ENCODE assay signal across 18 mouse cellular contexts in genomic region chr15:85693819-85694218, GRCm38 (mm10). TPM values are rescaled to one million over a fixed set of nuclear protein-coding genes. Genes with fewer than 3 reads are reported as not detected.
DNase-seq lines count a peak whose midpoint lies in the region; ATAC-seq and TF ChIP-seq lines count a peak whose summit lies in the region.
"Had no signal": no experiment of that assay in that cellular context is flagged by ENCODE, and none has a peak within 500 bp of the region (broad histone marks: within the 10 kb centered on the region; RNA-seq: fewer than 3 reads in every experiment).

No protein-coding gene starts in this region.

- TF ChIP-seq RAD21 in MEL (IDR thresholded peaks at IDR 0.05; ENCODE audit: low read depth, low read length), result no peak

- TF ChIP-seq EP300 in MEL (IDR thresholded peaks at IDR 0.05; ENCODE audit: low read depth in 1 of 2, low read length in 2 of 2), result no peak

- no peak for ATAC-seq in neural tube, embryonic 15.5 days (ENCODE audit: low FRiP score)
- ATAC-seq: forebrain, embryonic 13.5 days; forebrain, embryonic 15.5 days; forebrain, postnatal 0 days had no signal

- H3K9me3 ChIP-seq in neural tube, embryonic 15.5 days (replicated peaks), result no peaks in the 10 kb centered on the region
- H3K9me3 ChIP-seq in MEL (replicated peaks; ENCODE audit: insufficient read depth, low read length), result no peaks in the 10 kb centered on the region
- H3K9me3 ChIP-seq: embryonic facial prominence, embryonic 10.5 days; embryonic facial prominence, embryonic 12.5 days; forebrain, embryonic 13.5 days; forebrain, embryonic 15.5 days; G1E had no signal

- no peak overlapping the region for H3K4me2 ChIP-seq in neural tube, embryonic 15.5 days
- H3K4me2 ChIP-seq: embryonic facial prominence, embryonic 12.5 days; forebrain, embryonic 13.5 days; forebrain, embryonic 15.5 days had no signal

- no peaks in the 10 kb centered on the region for H3K27me3 ChIP-seq in neural tube, embryonic 15.5 days (replicated peaks)
- H3K27me3 ChIP-seq in MEL (ENCODE audit: control insufficient read depth in 1 of 2, insufficient read depth in 2 of 2, low read length in 2 of 2), result no peaks in the 10 kb centered on the region
- H3K27me3 ChIP-seq: forebrain, embryonic 13.5 days; forebrain, embryonic 15.5 days had no signal

- TF ChIP-seq CTCF in gastrocnemius, adult 2 months (IDR thresholded peaks at IDR 0.05), result no peak
- no peak for TF ChIP-seq CTCF in MEL (IDR thresholded peaks at IDR 0.05 in 2 of 3, conservative IDR thresholded peaks at IDR 0.05 in 1 of 3; ENCODE audit: control insufficient read depth in 1 of 3, insufficient read depth in 1 of 3, low read depth in 2 of 3, low read length in 3 of 3, poor library complexity in 1 of 3, severe bottlenecking in 1 of 3)
- TF ChIP-seq CTCF in olfactory bulb, adult 2 months (IDR thresholded peaks at IDR 0.05; ENCODE audit: insufficient read depth, low read depth, low read length), result no peak

- no peak for DNase-seq in gastrocnemius, adult 2 months
- no peak for DNase-seq in gastrocnemius, adult 8-10 months (ENCODE audit: low spot score in 2 of 2)
- no peak for DNase-seq in neural tube, embryonic 10.5 days (ENCODE audit: extremely low spot score, low spot score)
- no peak for DNase-seq in MEL (ENCODE audit: low read depth, low spot score)
- DNase-seq in cerebellum, postnatal 14 days, result no peak
- DNase-seq in frontal cortex, postnatal 25 days (ENCODE audit: low spot score in 2 of 2), result no peak
- DNase-seq: adrenal gland, adult 8-10 months; cerebellum, adult 11 months; cerebellum, adult 8-10 months; cerebellum, postnatal 25 days; forebrain, postnatal 0 days had no signal

- 74% methylated on average over 2 of the region's 2 CpGs for WGBS in neural tube, embryonic 15.5 days
- WGBS in olfactory bulb, adult 2 months, result 67% methylated on average over 2 of the region's 2 CpGs

- H3K79me2 ChIP-seq in MEL (ENCODE audit: control insufficient read depth, insufficient read depth, low read length, poor library complexity), result no peaks in the 10 kb centered on the region

- H3K36me3 ChIP-seq in neural tube, embryonic 15.5 days, result peaks cover 65% of the 10 kb centered on the region
- peaks cover 5 to 12% of the 10 kb centered on the region in 2 experiments for H3K36me3 ChIP-seq in MEL (ENCODE audit: control insufficient read depth in 1 of 2, insufficient read depth in 2 of 2, low read length in 2 of 2)
- H3K36me3 ChIP-seq: embryonic facial prominence, embryonic 10.5 days had no signal

- no peak overlapping the region for H3K9ac ChIP-seq in neural tube, embryonic 15.5 days (replicated peaks)
- no peak overlapping the region for H3K9ac ChIP-seq in MEL (ENCODE audit: control insufficient read depth, low read depth, low read length, poor library complexity, severe bottlenecking)
- H3K9ac ChIP-seq: embryonic facial prominence, embryonic 12.5 days; forebrain, embryonic 13.5 days; forebrain, embryonic 15.5 days; forebrain, postnatal 0 days had no signal

- H3K4me1 ChIP-seq in neural tube, embryonic 15.5 days, result peaks cover 41% of the 10 kb centered on the region
- no peaks in the 10 kb centered on the region for H3K4me1 ChIP-seq in MEL (ENCODE audit: control insufficient read depth in 1 of 2, insufficient read depth in 2 of 2, low read length in 2 of 2)
- peaks cover 46% of the 10 kb centered on the region for H3K4me1 ChIP-seq in olfactory bulb, adult 2 months (ENCODE audit: control insufficient read depth, insufficient read depth, low read length)
- H3K4me1 ChIP-seq: embryonic facial prominence, embryonic 12.5 days had no signal

- intact Hi-C loops in gastrocnemius, adult 2 months (cut with DNase I), result no loop called here

- 0 out of 2 replicates have a peak overlapping the region, but pooled peaks have one; percentile 66 for H3K27ac ChIP-seq in gastrocnemius, adult 2 months
- peak overlapping the region; percentile 23; the same call in 1 of the 2 replicates for H3K27ac ChIP-seq in neural tube, embryonic 15.5 days (replicated peaks)
- H3K27ac ChIP-seq in MEL (ENCODE audit: control insufficient read depth, low read depth, low read length), result no peak overlapping the region
- 0 out of 2 replicates have a peak overlapping the region, but pooled peaks have one; percentile 5 for H3K27ac ChIP-seq in olfactory bulb, adult 2 months (ENCODE audit: insufficient read depth, low read depth, low read length)
- H3K27ac ChIP-seq: embryonic facial prominence, embryonic 10.5 days; embryonic facial prominence, embryonic 12.5 days; forebrain, embryonic 13.5 days; forebrain, embryonic 15.5 days had no signal

- no peak for TF ChIP-seq POLR2A in MEL (IDR thresholded peaks at IDR 0.05; ENCODE audit: control insufficient read depth in 1 of 2, insufficient read depth in 1 of 2, low read depth in 1 of 2, low read length in 2 of 2, poor library complexity in 1 of 2)
- no peak for TF ChIP-seq POLR2A in olfactory bulb, adult 2 months (IDR thresholded peaks at IDR 0.05; ENCODE audit: insufficient read depth, low read depth, low read length)

- no peak overlapping the region for H3K4me3 ChIP-seq in gastrocnemius, adult 2 months
- H3K4me3 ChIP-seq in neural tube, embryonic 15.5 days (replicated peaks), result no peak overlapping the region
- H3K4me3 ChIP-seq in MEL (ENCODE audit: control insufficient read depth in 1 of 2, insufficient read depth in 1 of 2, low read depth in 2 of 2, low read length in 2 of 2), result no peak overlapping the region
- no peak overlapping the region for H3K4me3 ChIP-seq in olfactory bulb, adult 2 months (ENCODE audit: insufficient read depth, low read depth, low read length)
- H3K4me3 ChIP-seq: embryonic facial prominence, embryonic 10.5 days; embryonic facial prominence, embryonic 12.5 days; forebrain, embryonic 13.5 days; forebrain, embryonic 15.5 days had no signal

TF ChIP-seq in MEL, 35 proteins besides CTCF, POLR2A, EP300 and RAD21:
- TF ChIP-seq BHLHE40 (IDR thresholded peaks at IDR 0.05; ENCODE audit: borderline replicate concordance, low read depth, low read length), result no peak
- TF ChIP-seq ZKSCAN1 (IDR thresholded peaks at IDR 0.05; ENCODE audit: low read depth, low read length), result peak; percentile 99

RNA-seq across cellular contexts. Expression of gene Ppara, which starts 41.0 kb away (rescaled TPM):
- total RNA-seq in gastrocnemius, adult 2 months (2021), result 10 to 100 TPM; 15.4 to 47.2 TPM
- total RNA-seq in gastrocnemius, adult 8-10 months (2022), result 10 to 100 TPM; 10.5 to 19.6 (median 14.7) TPM
- 1.5 and 2.0 TPM in 2 replicates for polyA plus RNA-seq in neural tube, embryonic 15.5 days (2015; fragmentation: Nextera tagmentation; extraction: Ambion mirVana)
- total RNA-seq in MEL (2012; rRNA removed), result 0.27 and 0.29 TPM in 2 replicates
- polyA plus RNA-seq in MEL (2012; ENCODE audit: insufficient read depth in 1 of 2, insufficient read length in 2 of 2, low read depth in 1 of 2, low replicate concordance in 2 of 2, missing spikeins in 1 of 2), result under 1 TPM in 1 of 2 experiments, not detected in 1; 0.78 TPM
- not detected in 2 replicates for polyA plus RNA-seq in olfactory bulb, adult 2 months (2012; ENCODE audit: insufficient read depth, insufficient read length, low replicate concordance, missing spikeins)
- polyA plus RNA-seq: G1E had no signal
